Mouse (Mus musculus): ENCODE measurements around the gene Olfr703.

The Olfr703 gene

GRCm38 (mm10) chr7:106843060-106843459 is at the start of gene Olfr703:
Gene Olfr703 (plus strand): TSS chr7:106843360.
- in situ Hi-C loops (cut with MboI; ENCODE audit: low sequenced_read_pairs) = no loop called here

- in situ Hi-C loops (cut with MboI; ENCODE audit: low sequenced_read_pairs) = no loop called here
These were observed 34.4 kb upstream of the Olfr703 start, which contains the start of gene Olfr700 for GRCm38 (mm10) chr7:106808734-106809133. Gene Olfr700 (minus strand): TSS chr7:106808834.

- in situ Hi-C loops (cut with MboI; ENCODE audit: low sequenced_read_pairs) = no loop called here
These were observed 29.3 kb upstream of the Olfr703 start, which contains the start of gene Olfr701 for GRCm38 (mm10) chr7:106813829-106814228. Gene Olfr701 (plus strand): TSS chr7:106814129.

GRCm38 (mm10) chr7:106815775-106816174 is 27.4 kb upstream of the Olfr703 start:
- in situ Hi-C loops (cut with MboI; ENCODE audit: low sequenced_read_pairs) = no loop called here

GRCm38 (mm10) chr7:106818414-106818813 is 24.7 kb upstream of the Olfr703 start:
- in situ Hi-C loops (cut with MboI; ENCODE audit: low sequenced_read_pairs) = no loop called here

GRCm38 (mm10) chr7:106833793-106834192 is 9.4 kb upstream of the Olfr703 start, which contains the start of gene Olfr702:
Gene Olfr702 (minus strand): TSS chr7:106833893.
- in situ Hi-C loops (cut with MboI; ENCODE audit: low sequenced_read_pairs) = no loop called here

GRCm38 (mm10) chr7:106862885-106863284 is 19.7 kb downstream of the Olfr703 start, which contains the start of gene Olfr704:
Gene Olfr704 (plus strand): TSS chr7:106863185.
- in situ Hi-C loops (cut with MboI; ENCODE audit: low sequenced_read_pairs) = no loop called here

GRCm38 (mm10) chr7:106876791-106877190 is 33.6 kb downstream of the Olfr703 start, which contains the start of gene Olfr705:
Gene Olfr705 (minus strand): TSS chr7:106876891.
- in situ Hi-C loops (cut with MboI; ENCODE audit: low sequenced_read_pairs) = no loop called here

- in situ Hi-C loops (cut with MboI; ENCODE audit: low sequenced_read_pairs) = no loop called here
These were observed 44.9 kb downstream of the Olfr703 start, which contains the start of gene Olfr706 for GRCm38 (mm10) chr7:106888062-106888461. Gene Olfr706 (minus strand): TSS chr7:106888162.

All from CH12F3 (cell line).